Mouse (Mus musculus) cerebellum, adult 11 months (tissue): ENCODE results near the gene Dnah10.
A peak's percentile ranks its signal among the peaks of the same experiment; 100 is the strongest.

Source experiments
- DNase-seq: peaks from one replicate; pipeline ENCODE4 v3.0.0; 2022

The Dnah10 gene

GRCm38 (mm10) chr5:124724997-124725396, at the start of gene Dnah10:
TSS of gene Dnah10 (plus strand) at chr5:124725085.
- DNase-seq, result no peak

- DNase-seq, result no peak
Observed at GRCm38 (mm10) chr5:124713741-124714140, 11.1 kb upstream of the Dnah10 start.

- DNase-seq, result no peak
Observed at GRCm38 (mm10) chr5:124715135-124715534, 9.8 kb upstream of the Dnah10 start.

GRCm38 (mm10) chr5:124717969-124718368, 6.9 kb upstream of the Dnah10 start:
- no peak for DNase-seq

GRCm38 (mm10) chr5:124718396-124718795, 6.5 kb upstream of the Dnah10 start:
- no peak for DNase-seq

- DNase-seq, result no peak
Observed at GRCm38 (mm10) chr5:124723125-124723524, 1.8 kb upstream of the Dnah10 start.

- no peak for DNase-seq
Observed at GRCm38 (mm10) chr5:124729662-124730206, 4.8 kb downstream of the Dnah10 start.

GRCm38 (mm10) chr5:124733961-124734360, 9.1 kb downstream of the Dnah10 start:
- no peak for DNase-seq

- DNase-seq, result no peak
Observed at GRCm38 (mm10) chr5:124741898-124742599, 17.2 kb downstream of the Dnah10 start.

- no peak for DNase-seq
Observed at GRCm38 (mm10) chr5:124743841-124744240, 19.0 kb downstream of the Dnah10 start.

- no peak for DNase-seq
Observed at GRCm38 (mm10) chr5:124746220-124746619, 21.3 kb downstream of the Dnah10 start.

- no peak for DNase-seq
Observed at GRCm38 (mm10) chr5:124748296-124748695, 23.4 kb downstream of the Dnah10 start.

GRCm38 (mm10) chr5:124751656-124752055, 26.8 kb downstream of the Dnah10 start:
- DNase-seq, result no peak

GRCm38 (mm10) chr5:124761011-124761410, 36.1 kb downstream of the Dnah10 start:
- DNase-seq, result no peak

- DNase-seq, result no peak
Observed at GRCm38 (mm10) chr5:124761787-124762186, 36.9 kb downstream of the Dnah10 start.

GRCm38 (mm10) chr5:124774552-124774951, 49.7 kb downstream of the Dnah10 start:
- DNase-seq, result no peak

- peak; percentile 34 for DNase-seq
Observed at GRCm38 (mm10) chr5:124776289-124776688, 51.4 kb downstream of the Dnah10 start.

GRCm38 (mm10) chr5:124777178-124777709, 52.4 kb downstream of the Dnah10 start:
- peak; percentile 75 for DNase-seq

GRCm38 (mm10) chr5:124779926-124780325, 55.0 kb downstream of the Dnah10 start:
- DNase-seq, result no peak

GRCm38 (mm10) chr5:124781696-124782095, 56.8 kb downstream of the Dnah10 start:
- DNase-seq, result no peak

GRCm38 (mm10) chr5:124785650-124786049, 60.8 kb downstream of the Dnah10 start:
- DNase-seq, result no peak

- DNase-seq, result no peak
Observed at GRCm38 (mm10) chr5:124792112-124792511, 67.2 kb downstream of the Dnah10 start.

- DNase-seq, result peak; percentile 33
Observed at GRCm38 (mm10) chr5:124809708-124810366, 85.0 kb downstream of the Dnah10 start.

GRCm38 (mm10) chr5:124812466-124812865, 87.6 kb downstream of the Dnah10 start:
- no peak for DNase-seq
